Mouse (Mus musculus) forebrain, embryonic 11.5 days (tissue): ENCODE data around the gene Pccb. TPM values are rescaled to one million over a fixed set of nuclear protein-coding genes. Genes with fewer than 3 reads are reported as not detected.

Source experiments
- ATAC-seq: fragments of 200-750 bp; cut with Nextera tagmentation; replicated peaks from 2 replicates; pipeline ENCODE4 v1.8.0; 2017; ENCODE audit warnings: moderate TSS enrichment; ENCODE audit not compliant: low FRiP score
- DNase-seq: peaks from one replicate; pipeline ENCODE4 v3.0.0-alpha.2; 2017; ENCODE audit warnings: low spot score
- H3K27ac ChIP-seq: fragments of 300-500 bp; sonication (generic); 2 replicates; pipeline ENCODE4 v1.5.1; 2014; ENCODE audit warnings: low read depth, low read length
- H3K27me3 ChIP-seq: fragments of 300-500 bp; sonication (generic); 2 replicates; pipeline ENCODE4 v1.6.1; 2014; ENCODE audit warnings: mild to moderate bottlenecking, low read length, mixed read lengths; ENCODE audit not compliant: control insufficient read depth, insufficient read depth
- H3K36me3 ChIP-seq: fragments of 300-500 bp; sonication (generic); 2 replicates; pipeline ENCODE4 v1.6.1; 2014; ENCODE audit warnings: mild to moderate bottlenecking, low read length, moderate library complexity, mixed read lengths; ENCODE audit not compliant: control insufficient read depth, insufficient read depth
- H3K4me1 ChIP-seq: fragments of 300-500 bp; sonication (generic); replicated peaks from 2 replicates; pipeline ENCODE4 v1.6.1; 2014; ENCODE audit warnings: low read length, mixed read lengths; ENCODE audit not compliant: control insufficient read depth, insufficient read depth
- H3K4me2 ChIP-seq: fragments of 300-500 bp; sonication (generic); 2 replicates; pipeline ENCODE4 v1.6.1; 2014; ENCODE audit warnings: low read depth, mild to moderate bottlenecking, low read length, moderate library complexity, mixed read lengths; ENCODE audit not compliant: severe bottlenecking
- H3K4me3 ChIP-seq: fragments of 300-500 bp; sonication (generic); 2 replicates; pipeline ENCODE4 v1.5.1; 2014; ENCODE audit warnings: low read depth, low read length
- H3K9ac ChIP-seq: fragments of 300-500 bp; sonication (generic); 2 replicates; pipeline ENCODE4 v1.6.1; 2014; ENCODE audit warnings: low read length
- H3K9me3 ChIP-seq: fragments of 300-500 bp; sonication (generic); 2 replicates; pipeline ENCODE4 v1.6.1; 2016; ENCODE audit warnings: low read length, mixed read lengths; ENCODE audit not compliant: control insufficient read depth
- WGBS: fragments of 180-500 bp; shearing (Covaris S2); extraction: QIAGEN DNeasy Blood & Tissue Kit; methylation state at CpG from one replicate; pipeline ENCODE4 v1.1.7; 2014; 5-methylcytosine and 5-hydroxymethylcytosine counted together
- polyA plus RNA-seq: library from polyadenylated mRNA; unstranded; fragments of >200 nt; fragmentation: Nextera tagmentation; extraction: Ambion mirVana; gene quantifications from 2 replicates; pipeline ENCODE4 v1.2.1, GENCODE M21; 2014

Pccb gene
- polyA plus RNA-seq, 1 experiment from 2014 or later: 14.4 TPM

DNA sequence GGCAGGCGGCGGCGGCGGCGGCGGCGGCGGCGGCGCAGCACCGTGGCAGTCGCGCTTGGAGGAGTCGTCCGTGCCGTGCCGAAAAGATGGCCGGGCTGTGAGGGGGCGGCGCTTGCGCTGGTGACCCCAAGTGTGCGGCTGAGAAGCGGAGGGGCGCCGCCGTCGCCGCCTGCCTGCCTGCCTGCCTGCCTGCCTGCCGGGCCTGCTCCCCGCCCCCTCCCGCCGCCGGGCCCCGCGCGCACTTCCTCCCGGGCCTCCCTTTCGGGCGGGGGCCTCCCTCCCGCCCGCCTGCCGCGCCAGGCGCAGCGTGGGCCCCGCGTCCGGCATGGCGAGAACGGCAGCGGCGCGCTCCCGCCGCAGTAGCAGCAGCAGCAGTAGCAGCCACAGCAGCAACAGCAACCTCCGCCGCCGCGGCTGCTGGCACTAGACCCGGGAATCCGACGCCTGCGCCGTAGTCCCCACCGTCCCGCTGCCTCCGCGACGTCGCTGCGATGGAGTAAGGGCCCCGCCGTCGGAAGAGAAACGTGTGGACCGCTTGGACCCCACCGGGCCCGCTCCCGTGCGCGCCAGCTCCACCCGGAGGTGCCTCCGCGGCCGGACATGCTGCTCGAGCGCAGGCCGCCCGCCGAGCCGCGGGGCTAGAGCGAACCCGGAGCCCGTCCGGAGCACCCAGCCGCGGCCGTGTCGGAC, 39.8 kb upstream of the Pccb start:
- no peaks in the 10 kb centered on the region for H3K27me3 ChIP-seq
- peak overlapping the region; percentile 97 for H3K4me3 ChIP-seq
- H3K9ac ChIP-seq: peak overlapping the region; percentile 96
- 0% methylated on average over 89 of the region's 100 CpGs for WGBS
- peak overlapping the region; percentile 58 for H3K4me2 ChIP-seq
- H3K4me1 ChIP-seq: peaks cover 4% of the 10 kb centered on the region; the same call in 1 of the 2 replicates
- no peaks in the 10 kb centered on the region for H3K9me3 ChIP-seq
- peak overlapping the region; percentile 96 for H3K27ac ChIP-seq
- ATAC-seq (peak; percentile 75), DNase-seq (peak; percentile 90)
- H3K36me3 ChIP-seq: no peaks in the 10 kb centered on the region

DNA sequence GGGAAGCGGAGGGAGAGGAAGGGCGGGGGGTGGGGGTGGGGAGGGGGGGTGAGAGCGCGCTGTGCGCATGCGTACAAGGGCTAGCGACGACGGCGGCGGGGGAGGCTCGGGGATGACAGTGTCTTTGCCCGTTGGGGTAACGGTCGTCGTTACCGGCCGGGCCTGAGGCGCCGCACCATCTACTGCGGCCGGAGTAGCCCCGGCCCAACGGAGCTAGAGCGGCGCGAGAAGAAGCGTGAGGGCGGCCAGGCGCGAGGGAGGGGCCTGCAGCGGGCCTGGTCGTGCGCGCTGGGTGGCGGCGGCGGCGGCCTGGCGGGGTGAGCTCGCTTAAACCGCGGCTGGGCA, 39.3 kb upstream of the Pccb start, which contains the start of gene Msl2:
Msl2 (plus strand) TSS at position 115 of the 345 bp plus-strand sequence.
- Histone ChIP-seq H3K27ac (peak within 1 kb of the TSS; percentile 96), H3K9me3 (no peaks in the 10 kb centered on the region), H3K27me3 (no peaks in the 10 kb centered on the region), H3K9ac (peak within 1 kb of the TSS; percentile 96), H3K4me2 (peak within 1 kb of the TSS; percentile 77), H3K4me3 (peak within 1 kb of the TSS; percentile 97), H3K36me3 (no peaks in the 10 kb centered on the region), H3K4me1 (peaks cover 4% of the 10 kb centered on the region; the same call in 1 of the 2 replicates)
- DNase-seq: no peak
- under 1% methylated on average over 37 of the region's 43 CpGs for WGBS
- peak; percentile 81 for ATAC-seq

DNA sequence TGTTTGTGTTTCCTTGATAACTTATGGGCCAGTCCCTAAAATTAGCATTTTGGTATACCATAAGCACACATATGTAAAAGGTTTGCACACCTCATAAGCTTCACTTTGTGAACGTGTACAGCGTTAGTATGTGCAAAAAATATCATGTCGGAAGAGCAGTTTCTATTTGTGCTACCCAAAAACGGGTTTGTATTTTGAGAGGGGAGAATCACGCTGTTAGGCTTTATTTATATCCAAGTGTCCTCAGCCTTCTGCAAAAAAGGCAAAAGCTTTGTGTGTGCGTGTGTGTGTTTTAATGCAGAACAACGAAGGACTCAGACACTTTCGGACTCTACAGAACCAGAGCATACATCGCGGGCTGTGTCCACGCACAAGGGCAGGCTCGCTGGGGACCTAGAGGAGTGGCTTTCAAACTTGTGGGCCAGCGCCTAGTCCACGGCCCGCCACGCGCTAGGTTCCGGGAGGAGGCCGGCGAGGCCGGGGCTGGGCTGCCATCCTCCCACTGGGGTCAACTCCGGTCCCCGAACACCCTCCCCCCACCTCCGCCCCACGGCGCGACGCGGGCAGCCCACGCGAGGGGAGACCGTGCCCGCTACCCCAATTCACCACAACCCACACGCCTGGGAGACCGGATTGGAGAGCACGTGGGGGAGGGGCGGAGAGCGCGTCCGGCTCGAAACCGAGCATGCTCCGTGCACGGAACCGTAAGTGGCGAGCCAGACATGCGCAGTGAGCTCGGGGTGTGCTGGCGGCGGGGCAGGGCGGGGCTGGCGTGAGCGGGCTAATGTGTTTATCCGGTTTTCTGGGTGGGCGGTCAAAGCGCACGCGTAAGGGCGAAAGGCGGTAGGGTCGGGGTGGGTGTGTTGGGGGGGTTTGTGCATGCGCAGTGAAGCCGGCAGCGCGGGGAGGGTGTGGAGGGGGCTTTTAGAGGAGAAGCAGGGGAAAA, 38.6 kb upstream of the Pccb start:
- 3% methylated on average over 62 of the region's 65 CpGs for WGBS

DNA sequence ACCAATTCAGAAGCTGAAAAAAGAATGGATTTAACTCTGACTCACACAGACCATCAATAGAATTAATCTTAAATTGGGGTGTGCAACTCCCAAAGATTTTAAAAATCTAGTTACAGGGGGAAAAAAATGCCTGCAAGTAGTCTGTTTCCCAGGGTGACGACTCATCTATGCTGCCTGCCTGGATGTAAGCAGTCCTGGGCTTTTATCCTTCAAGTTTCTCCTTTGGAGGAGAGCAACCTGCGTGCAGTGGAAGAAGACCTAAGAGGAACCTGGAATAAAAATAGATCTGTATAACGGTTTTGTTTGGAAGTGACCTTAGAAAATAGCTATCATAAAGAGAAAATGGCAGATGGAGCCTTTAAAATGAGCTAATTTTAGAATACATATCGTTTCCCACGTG, 37.8 kb upstream of the Pccb start:
- no peak overlapping the region for H3K4me3 ChIP-seq
- H3K36me3 ChIP-seq: no peaks in the 10 kb centered on the region
- H3K27me3 ChIP-seq: no peaks in the 10 kb centered on the region
- no peak overlapping the region for H3K4me2 ChIP-seq
- no peak overlapping the region for H3K9ac ChIP-seq
- 46% methylated on average over 5 of the region's 5 CpGs for WGBS
- DNase-seq (no peak), ATAC-seq (no peak)
- H3K9me3 ChIP-seq: no peaks in the 10 kb centered on the region
- no peak overlapping the region for H3K27ac ChIP-seq
- peaks cover 4% of the 10 kb centered on the region; the same call in 1 of the 2 replicates for H3K4me1 ChIP-seq

More for the DNA sequence above, 38.6 kb upstream of the Pccb start:
- H3K4me1 ChIP-seq: peaks cover 4% of the 10 kb centered on the region; the same call in 1 of the 2 replicates
- peak; percentile 100 for DNase-seq
- no peaks in the 10 kb centered on the region for H3K36me3 ChIP-seq
- no peaks in the 10 kb centered on the region for H3K27me3 ChIP-seq
- peak overlapping the region; percentile 97 for H3K4me3 ChIP-seq
- ATAC-seq: peak; percentile 94
- H3K9ac ChIP-seq: peak overlapping the region; percentile 91
- peak overlapping the region; percentile 77 for H3K4me2 ChIP-seq
- peak overlapping the region; percentile 64; the same call in 1 of the 2 replicates for H3K27ac ChIP-seq
- no peaks in the 10 kb centered on the region for H3K9me3 ChIP-seq

DNA sequence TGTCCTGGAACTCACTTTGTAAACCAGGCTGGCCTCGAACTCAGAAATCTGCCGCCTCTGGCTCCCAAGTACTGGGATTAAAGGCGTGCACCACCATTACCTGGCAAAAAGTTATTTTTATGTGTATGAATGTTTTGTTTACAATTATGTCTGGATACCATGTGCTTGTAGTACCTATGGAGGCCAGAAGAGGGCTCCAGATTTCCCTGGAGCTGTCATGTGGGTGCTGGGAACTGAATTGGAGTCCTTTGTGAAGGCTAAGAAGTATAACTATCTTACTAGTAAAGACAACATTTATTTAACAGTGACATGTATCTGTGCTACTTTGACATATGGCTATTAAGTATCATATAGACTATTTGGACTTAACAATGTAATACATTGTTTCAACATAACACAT, 35.1 kb upstream of the Pccb start:
- ATAC-seq (no peak), DNase-seq (no peak)
- no peaks in the 10 kb centered on the region for H3K9me3 ChIP-seq
- no peak overlapping the region for H3K9ac ChIP-seq
- no peak overlapping the region for H3K27ac ChIP-seq
- 90% methylated on average over 3 of the region's 3 CpGs for WGBS
- no peak overlapping the region for H3K4me2 ChIP-seq
- peaks cover 2% of the 10 kb centered on the region; the same call in 1 of the 2 replicates for H3K4me1 ChIP-seq
- no peaks in the 10 kb centered on the region for H3K27me3 ChIP-seq
- H3K4me3 ChIP-seq: no peak overlapping the region
- H3K36me3 ChIP-seq: no peaks in the 10 kb centered on the region

DNA sequence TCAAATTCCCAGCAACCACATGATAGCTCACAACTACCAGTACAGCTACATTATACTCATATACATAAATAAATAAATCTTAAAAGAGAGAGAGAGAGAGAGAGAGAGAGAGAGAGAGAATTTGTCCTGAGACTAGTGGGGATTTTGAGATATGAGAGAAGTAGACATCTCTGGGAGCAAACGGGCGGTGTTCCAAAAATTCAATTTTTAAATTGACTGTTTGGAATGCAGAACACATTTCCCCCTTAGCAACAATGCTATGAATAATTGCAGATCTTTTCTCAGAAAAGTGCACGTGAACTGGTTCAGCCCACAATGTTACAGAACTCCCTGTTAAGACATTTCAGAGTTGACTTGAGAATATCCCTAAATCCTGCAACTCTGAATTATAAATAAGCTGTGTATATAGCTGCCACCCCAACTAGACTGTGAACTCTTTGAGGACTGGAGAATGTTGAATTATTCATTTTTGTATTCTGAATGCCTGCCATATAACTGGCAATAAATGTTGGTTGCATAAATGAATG, 30.4 kb upstream of the Pccb start:
- Histone ChIP-seq H3K36me3 (no peaks in the 10 kb centered on the region), H3K27me3 (no peaks in the 10 kb centered on the region), H3K4me1 (no peaks in the 10 kb centered on the region), H3K27ac (no peak overlapping the region), H3K4me2 (no peak overlapping the region), H3K4me3 (no peak overlapping the region), H3K9me3 (no peaks in the 10 kb centered on the region), H3K9ac (no peak overlapping the region)
- no peak for DNase-seq
- ATAC-seq: no peak
- 90% methylated on average over 3 of the region's 3 CpGs for WGBS

DNA sequence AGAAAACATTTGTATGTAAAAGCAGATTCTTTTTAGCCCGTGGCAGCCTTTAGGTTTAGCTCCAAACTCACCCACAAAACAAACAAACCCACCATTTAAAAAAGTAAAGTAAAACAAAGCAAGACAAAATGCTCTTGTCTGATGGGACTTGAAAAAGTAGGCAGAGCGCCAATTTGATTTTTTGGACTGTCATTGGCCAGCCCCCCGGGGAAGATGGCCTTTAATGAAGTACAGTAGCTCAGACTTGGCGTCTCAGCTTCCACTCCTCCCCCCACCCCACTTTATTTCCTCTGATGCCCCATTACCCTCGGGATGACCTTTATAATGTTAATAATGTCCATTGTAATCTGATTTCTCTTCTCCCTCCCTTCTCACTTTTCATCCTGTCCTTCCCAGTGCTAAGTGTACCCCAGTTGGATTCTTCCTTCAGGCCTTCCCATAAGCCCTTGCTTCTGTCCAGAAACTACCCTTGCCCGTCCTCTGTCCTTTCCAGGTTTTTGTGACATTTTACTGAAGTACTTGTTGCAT, 27.6 kb upstream of the Pccb start:
- no peaks in the 10 kb centered on the region for H3K36me3 ChIP-seq
- H3K4me3 ChIP-seq: no peak overlapping the region
- H3K27me3 ChIP-seq: no peaks in the 10 kb centered on the region
- no peak for ATAC-seq
- no peaks in the 10 kb centered on the region for H3K4me1 ChIP-seq
- 77% methylated on average over 6 of the region's 6 CpGs for WGBS
- no peaks in the 10 kb centered on the region for H3K9me3 ChIP-seq
- no peak overlapping the region for H3K4me2 ChIP-seq
- no peak for DNase-seq
- H3K27ac ChIP-seq: no peak overlapping the region
- no peak overlapping the region for H3K9ac ChIP-seq

DNA sequence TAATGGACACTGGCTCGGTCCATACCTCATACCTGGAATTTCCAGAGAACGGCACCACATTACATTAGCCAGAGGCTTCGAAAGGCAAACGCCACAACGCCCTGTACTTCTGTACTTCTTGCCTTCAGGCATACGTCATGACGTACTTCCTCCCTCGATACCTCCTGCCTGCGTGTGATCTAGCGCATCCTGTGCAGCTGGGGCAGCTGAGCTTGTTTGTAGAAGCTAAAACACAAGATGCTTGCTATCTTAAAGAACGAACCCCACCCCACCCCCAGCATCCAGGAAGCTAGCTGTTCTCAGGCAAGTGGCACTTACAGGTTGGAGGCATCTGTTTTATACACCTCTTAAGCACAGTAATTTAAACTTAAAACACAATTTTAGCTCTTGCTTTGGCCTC, 26.3 kb upstream of the Pccb start:
- Histone ChIP-seq H3K9me3 (no peaks in the 10 kb centered on the region), H3K9ac (no peak overlapping the region), H3K36me3 (no peaks in the 10 kb centered on the region), H3K27me3 (no peaks in the 10 kb centered on the region), H3K27ac (no peak overlapping the region), H3K4me1 (no peaks in the 10 kb centered on the region), H3K4me2 (no peak overlapping the region), H3K4me3 (no peak overlapping the region)
- ATAC-seq (no peak), DNase-seq (no peak)
- 90% methylated on average over 11 of the region's 11 CpGs for WGBS
